Mouse (Mus musculus) bone marrow macrophage, adult 2 months (primary cell): ENCODE measurements around the gene Sipa1l2.

Experiments
- CTCF ChIP-seq: IDR thresholded peaks from 2 replicates; pipeline ENCODE4 v1.5.1; 2012; ENCODE audit warnings: low read depth, mild to moderate bottlenecking, low read length, moderate library complexity
- POLR2A ChIP-seq: IDR thresholded peaks from 2 replicates; pipeline ENCODE4 v1.6.1; 2012; ENCODE audit warnings: mild to moderate bottlenecking, low read depth, low read length, borderline replicate concordance

DNA sequence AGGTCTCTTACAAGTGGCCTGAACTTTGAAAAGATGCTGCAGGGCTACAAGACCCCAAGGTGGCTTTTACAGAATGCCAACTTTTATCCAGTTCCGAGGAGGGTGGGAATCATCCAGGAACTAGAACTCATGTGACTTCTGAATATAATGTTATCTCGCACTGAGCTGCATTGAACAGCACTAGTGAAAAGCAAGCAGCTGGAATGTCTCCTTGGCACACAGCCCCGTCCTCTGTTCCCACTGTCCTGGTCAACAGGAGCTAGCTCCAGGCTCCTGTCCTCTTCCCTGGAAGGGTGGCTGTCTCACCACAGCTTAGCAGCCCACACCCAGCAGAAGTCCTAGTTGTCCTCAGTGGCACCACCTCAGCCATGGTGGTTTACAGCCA is 124.4 kb downstream of the Sipa1l2 start:
- TF ChIP-seq POLR2A (no peak), CTCF (no peak)
